Mouse (Mus musculus): ENCODE measurements around the gene Mtfr1l. TPM values are rescaled to one million over a fixed set of nuclear protein-coding genes. Genes with fewer than 3 reads are reported as not detected.
"Not testable (repeated sequence)": the region's sequence is repeated elsewhere in the genome, so short reads cannot be mapped to it uniquely, and the experiment has no call there.

Gene Mtfr1l
- polyA plus RNA-seq, 1 experiment = 286 TPM

GRCm38 (mm10) chr4:134496595-134497210 is 38.5 kb downstream of the Mtfr1l start, which contains the start of gene Paqr7:
Paqr7 (plus strand) TSS chr4:134496697.
- H3K4me1 ChIP-seq (ENCODE audit: control insufficient read depth, insufficient read depth, low read length) = peaks cover 15% of the 10 kb centered on the region
- peak within 1 kb of the TSS; percentile 79 for H3K27ac ChIP-seq (ENCODE audit: control insufficient read depth, insufficient read depth, low read depth, low read length)
- peak within 1 kb of the TSS; percentile 86 for H3K4me3 ChIP-seq (ENCODE audit: control insufficient read depth, low read depth, low read length)
- H3K27me3 ChIP-seq (ENCODE audit: control insufficient read depth, insufficient read depth, low read length) = no peaks in the 10 kb centered on the region
- H3K36me3 ChIP-seq (ENCODE audit: control insufficient read depth, insufficient read depth, low read length) = no peaks in the 10 kb centered on the region
- TF ChIP-seq POLR2A (IDR thresholded peaks at IDR 0.05; ENCODE audit: control insufficient read depth, low read depth, low read length) = peak; percentile 88
- TF ChIP-seq CTCF (IDR thresholded peaks at IDR 0.05; ENCODE audit: control insufficient read depth, insufficient read depth, insufficient replicate concordance, low read depth, low read length) = no peak

GRCm38 (mm10) chr4:134495546-134495923 is 39.7 kb downstream of the Mtfr1l start:
- Histone ChIP-seq H3K4me1 (ENCODE audit: control insufficient read depth, insufficient read depth, low read length) (peaks cover 15% of the 10 kb centered on the region), H3K4me3 (ENCODE audit: control insufficient read depth, low read depth, low read length) (peak overlapping the region; percentile 86), H3K36me3 (ENCODE audit: control insufficient read depth, insufficient read depth, low read length) (no peaks in the 10 kb centered on the region), H3K27me3 (ENCODE audit: control insufficient read depth, insufficient read depth, low read length) (no peaks in the 10 kb centered on the region), H3K27ac (ENCODE audit: control insufficient read depth, insufficient read depth, low read depth, low read length) (peak overlapping the region; percentile 56; the same call in 1 of the 2 replicates)
- no peak for TF ChIP-seq POLR2A (IDR thresholded peaks at IDR 0.05; ENCODE audit: control insufficient read depth, low read depth, low read length)
- TF ChIP-seq CTCF (IDR thresholded peaks at IDR 0.05; ENCODE audit: control insufficient read depth, insufficient read depth, insufficient replicate concordance, low read depth, low read length) = no peak

GRCm38 (mm10) chr4:134494780-134495545 is 40.2 kb downstream of the Mtfr1l start:
- Histone ChIP-seq H3K36me3 (ENCODE audit: control insufficient read depth, insufficient read depth, low read length) (no peaks in the 10 kb centered on the region), H3K27me3 (ENCODE audit: control insufficient read depth, insufficient read depth, low read length) (no peaks in the 10 kb centered on the region), H3K4me3 (ENCODE audit: control insufficient read depth, low read depth, low read length) (peak overlapping the region; percentile 74), H3K4me1 (ENCODE audit: control insufficient read depth, insufficient read depth, low read length) (peaks cover 15% of the 10 kb centered on the region), H3K27ac (ENCODE audit: control insufficient read depth, insufficient read depth, low read depth, low read length) (peak overlapping the region; percentile 56)
- TF ChIP-seq POLR2A (IDR thresholded peaks at IDR 0.05; ENCODE audit: control insufficient read depth, low read depth, low read length) (no peak), CTCF (IDR thresholded peaks at IDR 0.05; ENCODE audit: control insufficient read depth, insufficient read depth, insufficient replicate concordance, low read depth, low read length) (no peak)

- Histone ChIP-seq H3K4me1 (ENCODE audit: control insufficient read depth, insufficient read depth, low read length) (peaks cover 15% of the 10 kb centered on the region), H3K4me3 (ENCODE audit: control insufficient read depth, low read depth, low read length) (peak overlapping the region; percentile 74)
- H3K27ac ChIP-seq (ENCODE audit: control insufficient read depth, insufficient read depth, low read depth, low read length); H3K27me3 ChIP-seq (ENCODE audit: control insufficient read depth, insufficient read depth, low read length); H3K36me3 ChIP-seq (ENCODE audit: control insufficient read depth, insufficient read depth, low read length): not testable (repeated sequence)
Observed at GRCm38 (mm10) chr4:134494161-134494560, 41.0 kb downstream of the Mtfr1l start.

- H3K27me3 ChIP-seq (ENCODE audit: control insufficient read depth, insufficient read depth, low read length) = no peaks in the 10 kb centered on the region
- no peak overlapping the region for H3K4me3 ChIP-seq (ENCODE audit: control insufficient read depth, low read depth, low read length)
- no peak overlapping the region for H3K27ac ChIP-seq (ENCODE audit: control insufficient read depth, insufficient read depth, low read depth, low read length)
- TF ChIP-seq CTCF (IDR thresholded peaks at IDR 0.05; ENCODE audit: control insufficient read depth, insufficient read depth, insufficient replicate concordance, low read depth, low read length) (no peak), POLR2A (IDR thresholded peaks at IDR 0.05; ENCODE audit: control insufficient read depth, low read depth, low read length) (no peak)
- H3K4me1 ChIP-seq (ENCODE audit: control insufficient read depth, insufficient read depth, low read length) = peaks cover 15% of the 10 kb centered on the region
- no peaks in the 10 kb centered on the region for H3K36me3 ChIP-seq (ENCODE audit: control insufficient read depth, insufficient read depth, low read length)
Observed at GRCm38 (mm10) chr4:134491716-134492115, 43.5 kb downstream of the Mtfr1l start.

GRCm38 (mm10) chr4:134489986-134490665 is 45.1 kb downstream of the Mtfr1l start:
- Histone ChIP-seq H3K27ac (ENCODE audit: control insufficient read depth, insufficient read depth, low read depth, low read length) (no peak overlapping the region; the same call in 1 of the 2 replicates), H3K27me3 (ENCODE audit: control insufficient read depth, insufficient read depth, low read length) (no peaks in the 10 kb centered on the region), H3K36me3 (ENCODE audit: control insufficient read depth, insufficient read depth, low read length) (no peaks in the 10 kb centered on the region), H3K4me3 (ENCODE audit: control insufficient read depth, low read depth, low read length) (no peak overlapping the region), H3K4me1 (ENCODE audit: control insufficient read depth, insufficient read depth, low read length) (peaks cover 6% of the 10 kb centered on the region)
- TF ChIP-seq CTCF (IDR thresholded peaks at IDR 0.05; ENCODE audit: control insufficient read depth, insufficient read depth, insufficient replicate concordance, low read depth, low read length) (no peak), POLR2A (IDR thresholded peaks at IDR 0.05; ENCODE audit: control insufficient read depth, low read depth, low read length) (no peak)

GRCm38 (mm10) chr4:134488211-134488610 is 47.0 kb downstream of the Mtfr1l start:
- TF ChIP-seq POLR2A (IDR thresholded peaks at IDR 0.05; ENCODE audit: control insufficient read depth, low read depth, low read length) (no peak), CTCF (IDR thresholded peaks at IDR 0.05; ENCODE audit: control insufficient read depth, insufficient read depth, insufficient replicate concordance, low read depth, low read length) (no peak)
- Histone ChIP-seq H3K4me3 (ENCODE audit: control insufficient read depth, low read depth, low read length) (no peak overlapping the region), H3K4me1 (ENCODE audit: control insufficient read depth, insufficient read depth, low read length) (no peaks in the 10 kb centered on the region; the same call in 1 of the 2 replicates), H3K27me3 (ENCODE audit: control insufficient read depth, insufficient read depth, low read length) (no peaks in the 10 kb centered on the region), H3K27ac (ENCODE audit: control insufficient read depth, insufficient read depth, low read depth, low read length) (no peak overlapping the region), H3K36me3 (ENCODE audit: control insufficient read depth, insufficient read depth, low read length) (no peaks in the 10 kb centered on the region)

Measured in testis, adult 2 months (tissue).